Mouse (Mus musculus) thymus, postnatal 10 days (tissue): Measurements from ENCODE around the gene Frs3.
"Not testable (repeated sequence)": the region's sequence is repeated elsewhere in the genome, so short reads cannot be mapped to it uniquely, and the experiment has no call there.

Experiments
- DNase-seq, 2 experiments: peaks; one replicate each; pipeline ENCODE4 v3.0.0; 2021; ENCODE audit warnings: low spot score in 2 of 2

Gene Frs3

GRCm38 (mm10) chr17:47688608-47689575 lies at the start of gene Frs3:
Gene Frs3, plus strand, starts transcription at chr17:47689030.
- DNase-seq, result peak; percentile 26 to 52

DNA sequence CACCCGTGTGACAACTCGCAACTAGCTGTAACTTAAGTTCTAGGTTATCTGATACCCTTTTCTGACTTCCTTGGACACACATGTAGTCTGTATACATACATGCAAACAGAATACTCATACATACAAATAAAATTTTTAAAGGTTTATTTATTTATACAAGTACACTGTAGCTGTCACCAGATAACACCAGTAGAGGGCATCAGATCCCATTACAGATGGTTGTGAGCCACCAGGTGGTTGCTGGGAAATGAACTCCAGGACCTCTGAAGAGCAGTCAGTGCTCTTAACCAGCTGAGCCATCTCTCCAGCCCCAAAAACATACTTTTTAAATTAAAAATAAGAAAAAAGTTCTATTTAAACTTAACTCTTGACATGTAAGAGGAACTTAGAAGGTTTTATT lies 45.8 kb upstream of the Frs3 start:
- no peak for DNase-seq

DNA sequence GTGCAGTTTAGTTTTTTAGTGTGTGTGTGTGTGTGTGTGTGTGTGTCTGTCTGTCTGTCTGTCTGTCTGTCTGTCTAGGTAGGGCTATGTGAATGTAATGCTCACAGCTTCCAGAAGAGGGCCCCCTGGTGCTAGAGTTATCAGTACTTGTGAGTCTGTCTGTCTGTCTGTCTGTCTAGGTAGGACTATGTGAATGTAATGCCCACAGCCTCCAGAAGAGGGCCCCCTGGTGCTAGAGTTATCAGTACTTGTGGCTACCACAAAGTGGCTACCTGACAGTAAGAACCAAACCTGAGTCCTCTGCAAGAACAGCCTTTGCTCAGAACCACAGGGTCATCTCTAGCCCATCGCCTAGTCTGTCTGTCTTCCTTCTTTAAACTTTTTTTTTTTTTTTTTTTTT lies 42.1 kb upstream of the Frs3 start:
- DNase-seq, result peak; percentile 38 to 64

DNA sequence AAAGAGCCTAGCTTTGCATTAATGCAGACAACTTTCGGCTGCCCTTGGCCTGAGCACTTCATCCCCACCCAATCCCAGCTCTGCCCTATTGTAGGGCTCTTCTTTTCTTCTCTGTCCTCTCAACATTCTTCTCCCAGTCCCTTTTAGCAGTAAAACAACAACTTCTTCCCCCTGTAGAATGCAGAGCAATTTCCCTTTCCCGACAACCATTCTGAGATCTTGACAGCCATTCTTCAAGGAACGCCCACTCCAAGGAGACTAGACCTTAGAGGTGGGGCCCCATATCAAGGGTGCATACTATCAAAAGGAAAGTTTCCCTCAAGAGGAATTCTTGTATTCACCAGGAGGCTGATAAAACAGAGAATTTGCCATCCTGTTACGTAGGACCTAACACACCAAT lies 39.9 kb upstream of the Frs3 start:
- no peak for DNase-seq

DNA sequence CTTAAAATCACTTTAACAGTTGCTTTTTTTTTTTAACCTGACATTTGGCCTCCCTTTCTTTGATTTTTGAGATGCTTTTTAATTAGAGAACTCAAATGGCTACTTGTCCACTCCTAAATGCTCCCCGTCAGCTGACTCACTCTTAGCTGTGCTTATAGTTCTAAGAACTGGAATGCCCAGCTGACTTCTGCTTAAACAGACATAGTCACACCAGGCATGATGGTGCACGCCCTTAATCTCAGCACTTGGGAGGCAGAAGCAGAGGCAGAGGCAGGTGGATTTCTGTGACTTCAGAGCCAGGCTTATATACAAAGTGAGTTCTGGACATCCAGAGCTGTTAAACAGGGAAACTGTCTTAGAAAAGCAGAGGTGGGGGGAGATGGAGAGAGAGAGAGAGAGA lies 36.9 kb upstream of the Frs3 start:
- no peak for DNase-seq

DNA sequence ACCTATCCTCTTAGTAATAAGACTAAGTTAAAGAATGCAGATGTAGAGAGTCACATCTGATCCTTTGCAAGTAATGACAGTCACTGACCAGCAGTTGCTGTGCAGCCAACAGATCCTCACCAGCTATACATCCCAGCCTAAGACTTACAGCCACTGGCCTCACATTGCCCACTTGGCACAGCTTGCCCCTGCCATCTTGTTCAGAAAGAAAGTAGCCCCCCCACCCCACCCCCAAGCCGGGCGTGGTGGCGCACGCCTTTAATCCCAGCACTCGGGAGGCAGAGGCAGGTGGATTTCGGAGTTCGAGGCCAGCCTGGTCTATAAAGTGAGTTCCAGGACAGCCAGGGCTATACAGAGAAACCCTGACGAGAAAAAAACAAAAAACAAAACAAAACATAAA lies 34.5 kb upstream of the Frs3 start:
- DNase-seq, result not testable (repeated sequence)

- no peak for DNase-seq
Measured at GRCm38 (mm10) chr17:47655697-47656096, 33.1 kb upstream of the Frs3 start.

DNA sequence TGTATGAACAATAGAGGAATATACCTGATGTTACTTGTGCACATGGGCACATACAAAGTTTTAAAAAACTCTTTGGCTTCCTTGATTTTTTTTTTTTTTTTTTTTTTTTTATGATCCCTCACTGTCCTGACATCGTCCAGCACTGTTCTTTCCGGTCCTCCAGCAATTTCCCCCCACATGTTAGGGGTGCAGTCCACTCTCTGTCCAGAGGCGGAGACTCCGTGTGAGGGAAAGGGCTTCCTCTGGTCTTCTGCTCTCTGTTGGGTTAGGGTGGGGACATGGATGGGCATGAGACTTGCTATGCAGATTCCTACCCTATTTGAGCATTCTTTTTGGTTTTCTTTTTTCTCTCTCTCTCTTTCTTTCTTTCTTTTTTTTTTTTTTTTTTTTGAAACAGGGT lies 30.9 kb upstream of the Frs3 start:
- no peak for DNase-seq

GRCm38 (mm10) chr17:47658741-47659243 lies 30.0 kb upstream of the Frs3 start:
- DNase-seq, result no peak

DNA sequence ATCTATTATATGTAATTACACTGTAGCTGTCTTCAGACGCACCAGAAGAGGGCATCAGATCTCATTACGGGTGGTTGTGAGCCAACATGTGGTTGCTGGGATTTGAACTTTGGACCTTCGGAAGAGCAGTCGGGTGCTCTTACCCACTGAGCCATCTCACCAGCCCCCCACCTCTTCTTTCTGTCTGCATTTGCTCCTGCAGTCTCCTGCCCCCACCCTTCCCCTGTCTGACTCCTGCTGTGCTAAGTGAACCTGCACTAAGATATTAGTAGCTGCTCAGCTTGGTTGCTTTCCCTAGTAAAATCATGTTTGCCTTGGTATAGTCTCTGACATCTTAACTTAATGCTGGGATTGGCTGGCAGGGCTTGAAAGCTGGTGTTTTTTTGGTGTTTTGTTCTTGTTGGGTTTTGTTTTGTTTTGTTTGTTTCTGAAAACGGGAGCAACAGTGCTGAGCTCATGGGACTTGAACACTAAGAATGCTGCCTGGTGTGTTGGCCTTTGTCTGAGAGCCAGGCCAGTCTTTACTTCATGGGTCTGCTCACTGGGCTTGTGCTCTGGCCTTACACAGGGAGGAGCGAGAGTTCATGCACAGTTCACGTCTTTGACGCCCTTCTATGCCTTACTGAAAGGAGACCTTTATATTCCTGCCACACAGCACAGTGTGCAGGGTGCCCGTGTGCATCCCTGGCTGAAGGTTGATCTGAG lies 25.7 kb upstream of the Frs3 start:
- no peak for DNase-seq

DNA sequence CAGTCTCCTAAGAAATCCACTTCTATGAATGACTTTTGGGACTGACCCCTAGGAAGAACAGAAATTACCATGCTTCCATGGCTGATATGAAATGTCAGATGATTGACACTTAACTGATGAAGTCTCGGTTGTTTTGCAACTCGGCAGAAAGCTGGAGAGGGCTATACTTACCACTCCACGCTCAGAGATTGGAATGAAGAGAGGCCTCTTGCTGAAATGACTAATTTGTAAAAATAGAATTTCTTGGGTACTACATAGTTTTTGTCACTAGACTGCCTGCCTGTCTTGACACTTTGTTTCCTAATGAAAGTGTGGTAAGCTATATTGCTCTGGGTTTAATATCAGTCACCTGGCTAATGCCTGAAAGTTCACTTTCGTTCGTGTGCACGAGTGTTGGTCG lies 24.4 kb upstream of the Frs3 start:
- no peak for DNase-seq

- no peak for DNase-seq
Measured at GRCm38 (mm10) chr17:47669166-47669565, 19.7 kb upstream of the Frs3 start.

GRCm38 (mm10) chr17:47671988-47672310 lies 16.9 kb upstream of the Frs3 start:
- no peak for DNase-seq

DNA sequence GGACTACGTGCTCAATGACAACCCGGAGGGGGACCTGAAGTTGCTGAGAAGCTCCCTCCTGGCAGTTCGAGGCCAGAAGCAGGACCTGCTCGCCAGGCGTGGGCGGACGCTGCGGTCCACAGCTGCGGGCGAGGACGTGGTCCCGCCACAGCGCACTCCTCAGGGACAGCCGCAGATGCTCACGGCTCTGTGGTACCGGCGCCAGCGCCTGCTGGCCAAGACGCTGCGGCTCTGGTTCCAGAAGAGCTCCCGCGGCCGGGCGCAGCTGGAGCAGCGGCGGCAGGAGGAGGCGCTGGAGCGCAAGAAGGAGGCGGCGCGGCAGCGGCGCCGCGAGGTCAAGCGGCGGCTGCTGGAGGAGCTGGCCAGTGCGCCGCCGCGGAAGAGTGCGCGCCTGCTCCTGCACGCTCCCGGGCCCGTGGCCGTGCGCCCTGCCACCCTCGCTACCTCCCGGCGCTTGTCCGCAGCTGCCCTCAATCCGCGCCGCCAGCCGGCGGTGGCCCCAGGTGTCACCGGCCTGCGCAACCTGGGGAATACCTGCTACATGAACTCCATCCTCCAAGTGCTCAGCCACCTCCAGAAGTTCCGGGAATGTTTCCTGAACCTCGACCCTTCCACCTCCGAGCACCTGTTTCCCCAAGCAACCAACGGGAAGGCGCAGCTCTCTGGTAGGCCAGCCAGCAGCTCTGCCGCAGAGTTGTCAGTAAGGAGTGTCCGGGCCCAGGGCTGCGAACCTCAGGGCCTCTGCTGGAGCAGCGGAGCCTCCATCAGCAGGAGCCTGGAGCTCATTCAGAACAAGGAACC lies 16.3 kb upstream of the Frs3 start:
- no peak for DNase-seq

GRCm38 (mm10) chr17:47676581-47676980 lies 12.2 kb upstream of the Frs3 start:
- DNase-seq, result peak in 1 of 2 experiments; percentile 47

DNA sequence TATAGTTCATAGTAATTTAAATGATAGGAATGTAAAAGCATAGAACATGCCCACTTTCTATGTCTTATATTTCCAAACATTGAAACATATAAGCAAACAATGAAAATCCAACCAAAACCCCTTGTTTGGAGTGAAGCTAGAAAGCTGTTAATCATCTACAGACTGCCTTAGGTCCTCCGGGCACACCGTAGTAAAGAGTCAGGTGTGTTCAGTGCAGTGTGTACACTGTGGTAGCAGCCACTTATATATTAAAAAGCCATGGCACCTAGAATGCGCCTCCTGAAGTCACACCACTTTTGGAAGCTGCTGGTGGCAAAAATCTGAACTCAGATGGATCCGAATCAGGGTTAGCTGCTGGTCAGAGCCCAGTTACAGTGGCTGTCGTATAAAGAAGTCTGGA lies 10.6 kb upstream of the Frs3 start:
- no peak for DNase-seq

DNA sequence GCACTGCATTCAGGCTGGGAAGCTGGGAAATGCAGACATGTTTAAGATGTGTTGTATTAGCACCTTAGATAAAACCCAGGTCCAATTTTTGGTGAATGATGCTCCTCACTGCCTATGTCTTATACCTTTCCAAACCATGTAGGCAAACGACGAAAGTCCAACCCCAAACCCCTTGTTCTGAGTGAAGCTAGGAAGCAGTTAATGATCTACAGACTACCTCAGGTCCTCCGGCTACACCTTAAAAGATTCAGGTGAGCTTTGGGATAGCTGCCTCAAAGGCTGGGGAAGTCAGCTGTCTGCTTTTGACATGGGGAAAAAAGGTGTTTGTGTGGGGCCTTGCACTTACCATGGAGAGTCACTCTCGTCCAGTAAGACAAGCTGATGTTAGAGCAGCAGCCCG lies 10.1 kb upstream of the Frs3 start:
- no peak for DNase-seq

DNA sequence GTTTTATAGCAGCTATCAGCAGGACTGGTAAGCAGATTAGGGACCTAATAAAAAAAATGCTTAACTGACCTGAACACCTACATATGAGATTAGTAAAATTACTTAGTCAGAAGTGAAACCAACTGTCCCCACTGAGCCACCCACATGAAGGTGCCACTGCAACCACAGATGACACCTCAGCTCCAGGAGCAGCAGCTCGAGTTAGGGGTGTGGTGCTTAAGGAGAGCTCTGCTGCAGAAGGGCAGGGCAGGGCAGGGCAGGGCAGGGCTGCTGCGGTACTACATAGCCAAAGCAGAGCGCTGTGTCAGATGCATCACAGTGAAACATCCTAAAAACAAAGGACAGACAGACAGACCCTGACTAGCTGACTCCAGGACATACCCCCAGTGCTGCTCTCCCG lies 6.0 kb upstream of the Frs3 start:
- no peak for DNase-seq

GRCm38 (mm10) chr17:47687409-47688343 lies 1.2 kb upstream of the Frs3 start:
- DNase-seq, result peak; percentile 88 to 90

DNA sequence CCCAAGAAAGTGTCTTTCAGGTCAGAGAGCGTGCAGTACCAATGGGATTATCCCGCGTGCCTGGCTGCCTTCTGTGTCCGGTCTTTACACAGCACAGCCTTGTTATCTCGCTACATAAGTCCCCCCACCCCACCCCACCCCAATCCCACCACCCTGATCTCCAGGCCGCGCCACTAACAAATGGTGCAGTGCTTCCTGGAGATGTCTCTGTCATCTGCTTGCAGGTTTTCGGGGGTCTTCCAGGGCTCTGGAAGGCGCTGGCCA lies 554 bp upstream of the Frs3 start, which contains the start of gene Tomm6:
Tomm6 (minus strand) TSS at position 43 of the 264 bp plus-strand sequence.
- no peak for DNase-seq

- DNase-seq, result no peak
Measured at GRCm38 (mm10) chr17:47689894-47690293, 1.1 kb downstream of the Frs3 start.
